Mouse (Mus musculus): Measurements from ENCODE around the gene Fgf11. TPM values are rescaled to one million over a fixed set of nuclear protein-coding genes. Genes with fewer than 3 reads are reported as not detected.

The Fgf11 gene
- total RNA-seq, 2 experiments from 2014 or later, result not detected

DNA sequence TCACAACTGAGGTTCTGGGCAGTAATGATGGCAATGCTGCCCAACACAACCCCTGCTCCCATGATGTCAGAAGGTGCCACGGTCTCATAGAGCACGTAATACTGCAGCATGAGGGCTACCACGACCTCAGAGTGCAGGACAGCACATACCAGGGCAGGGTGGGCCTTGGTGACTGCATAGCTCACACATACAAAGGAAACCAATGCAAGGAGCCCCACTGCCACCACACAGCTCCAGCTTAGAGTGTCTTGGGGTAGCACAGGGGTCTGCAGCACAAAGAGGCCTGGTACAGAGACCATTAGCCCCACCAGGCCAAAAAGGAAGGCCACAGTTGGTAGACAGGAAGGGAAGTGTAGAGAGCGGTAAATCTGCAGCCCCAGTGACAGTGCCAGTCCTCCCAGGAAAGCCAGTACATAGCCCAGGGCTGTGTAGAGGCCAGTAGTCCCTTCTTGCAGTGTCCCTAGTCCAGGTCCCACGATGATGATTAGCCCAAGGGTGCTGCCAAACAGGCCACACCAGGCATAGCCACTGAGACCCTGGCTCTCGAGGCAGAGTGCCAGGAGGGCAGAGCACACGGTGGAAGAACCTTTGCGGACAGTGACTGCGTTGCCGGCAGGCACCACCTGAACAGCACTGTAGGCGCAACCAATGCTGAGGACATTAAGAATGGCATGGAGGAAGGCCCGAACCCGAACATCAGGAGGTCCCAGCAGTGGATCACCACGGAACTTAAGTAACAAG lies 41.3 kb downstream of the Fgf11 start:
- no peak for ATAC-seq (replicated peaks; ENCODE audit: low FRiP score, poor library complexity, severe bottlenecking)

GRCm38 (mm10) chr11:69758971-69759721 lies 42.5 kb downstream of the Fgf11 start:
- peak; percentile 77 for ATAC-seq (replicated peaks; ENCODE audit: low FRiP score, poor library complexity, severe bottlenecking)

DNA sequence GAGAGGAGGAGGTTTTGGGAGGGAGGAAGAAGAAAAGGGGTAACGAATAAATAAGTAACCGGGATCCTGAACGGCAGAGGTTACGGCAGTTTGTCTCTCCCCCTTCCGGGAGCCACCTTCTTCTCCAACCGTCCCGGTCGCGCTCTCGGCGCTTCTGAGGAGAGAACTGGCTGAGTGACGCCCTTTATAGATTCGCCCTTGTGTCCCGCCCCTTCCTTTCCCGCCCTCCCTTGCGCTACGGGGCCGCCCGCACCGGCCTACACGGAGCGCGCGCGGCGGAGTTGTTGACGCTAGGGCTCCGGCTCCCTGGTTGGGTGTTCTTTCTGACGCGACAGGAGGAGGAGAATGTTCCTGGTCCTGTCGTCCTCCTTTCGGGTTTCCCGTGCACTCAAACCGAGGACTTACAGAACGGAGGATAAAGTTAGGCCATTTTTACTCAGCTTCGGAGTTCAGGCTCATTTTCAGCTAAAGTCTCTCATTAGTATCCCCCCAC lies 43.1 kb downstream of the Fgf11 start, which contains the start of gene Polr2a:
Gene Polr2a (minus strand): TSS at position 160 of the 493 bp plus-strand sequence.
- peak; percentile 81 for ATAC-seq (replicated peaks; ENCODE audit: low FRiP score, poor library complexity, severe bottlenecking)

DNA sequence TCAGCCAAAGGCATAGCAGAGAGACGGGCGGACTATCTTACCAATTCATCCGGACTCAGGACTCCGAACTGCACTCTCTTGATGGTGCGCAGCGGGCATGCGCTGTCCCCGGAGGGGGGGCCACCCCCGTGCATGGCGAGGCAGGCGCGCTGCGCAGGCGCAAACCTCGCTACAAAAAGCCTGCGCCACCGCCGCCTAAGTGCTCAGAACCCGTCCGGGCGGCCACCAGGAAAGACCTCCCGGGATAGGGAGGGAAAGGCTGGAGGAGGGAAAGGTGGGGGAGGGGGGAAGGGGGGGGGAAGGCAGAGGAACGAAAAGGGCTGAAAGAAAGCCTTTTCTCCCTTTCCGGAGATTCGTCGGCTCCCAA lies 43.6 kb downstream of the Fgf11 start:
- ATAC-seq (replicated peaks; ENCODE audit: low FRiP score, poor library complexity, severe bottlenecking), result peak; percentile 73

- peak; percentile 8 for ATAC-seq (replicated peaks; ENCODE audit: low FRiP score, poor library complexity, severe bottlenecking)
These were observed 44.2 kb downstream of the Fgf11 start for GRCm38 (mm10) chr11:69757303-69758089.

GRCm38 (mm10) chr11:69754701-69755100 lies 47.0 kb downstream of the Fgf11 start:
- no peak for ATAC-seq (replicated peaks; ENCODE audit: low FRiP score, poor library complexity, severe bottlenecking)

- ATAC-seq (replicated peaks; ENCODE audit: low FRiP score, poor library complexity, severe bottlenecking), result no peak
These were observed 47.4 kb downstream of the Fgf11 start for GRCm38 (mm10) chr11:69754233-69754632.

DNA sequence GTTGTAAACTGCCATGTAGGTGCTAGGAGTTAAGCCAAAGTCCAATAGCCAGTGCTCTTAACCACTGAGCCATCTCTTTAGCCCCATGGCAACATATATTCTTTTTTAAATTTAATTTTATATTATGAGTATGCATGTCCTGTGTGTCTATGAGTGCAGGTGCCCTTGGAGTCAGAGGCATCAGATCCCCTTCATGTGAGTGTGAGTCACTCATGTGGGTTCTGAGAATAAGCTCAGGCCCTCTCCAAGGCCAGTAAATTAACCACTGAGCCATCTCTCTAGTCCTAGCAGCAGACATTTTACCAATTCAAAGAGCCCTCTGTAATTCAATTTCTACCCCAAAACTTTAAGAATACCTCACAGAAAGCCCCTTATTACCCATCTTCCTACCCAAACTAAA lies 49.0 kb downstream of the Fgf11 start:
- ATAC-seq (replicated peaks; ENCODE audit: low FRiP score, poor library complexity, severe bottlenecking), result no peak

DNA sequence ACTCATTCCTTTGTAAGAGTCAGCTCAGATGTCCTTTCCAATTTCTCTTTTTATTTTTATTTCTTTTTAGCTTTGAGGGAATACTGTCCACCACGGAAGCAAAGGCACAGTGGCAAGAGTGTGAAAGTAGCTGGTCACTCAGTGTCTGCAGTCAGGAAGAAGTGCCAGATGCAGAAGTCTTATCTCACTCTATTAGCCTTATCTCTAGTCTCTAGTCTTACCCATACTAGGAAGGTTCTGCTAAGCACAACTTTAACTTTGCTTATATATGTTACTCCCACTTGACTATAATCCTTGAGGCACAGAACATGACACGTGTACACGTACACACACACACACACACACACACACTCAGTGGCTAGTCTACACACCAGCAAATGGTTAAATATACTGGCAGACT lies 50.0 kb downstream of the Fgf11 start:
- peak; percentile 30; the same call in 1 of the 2 replicates for ATAC-seq (replicated peaks; ENCODE audit: low FRiP score, poor library complexity, severe bottlenecking)

Other genes with a start within 250 kb of the Fgf11 start
Only the 30 nearest of the 44 such genes appear.
- not detected in 2 replicates for gene Sox15, start 146.5 kb downstream of the Fgf11 start, total RNA-seq (2015; ENCODE audit: low replicate concordance)
- not detected in 2 replicates for gene Sox15, start 146.5 kb downstream of the Fgf11 start, total RNA-seq (2017; ENCODE audit: low replicate concordance)
- gene Mpdu1, start 139.2 kb downstream of the Fgf11 start, total RNA-seq (2015; ENCODE audit: low replicate concordance), result 2.9 and 15.6 TPM in 2 replicates
- gene Mpdu1, start 139.2 kb downstream of the Fgf11 start, total RNA-seq (2017; ENCODE audit: low replicate concordance), result 6.4 and 19.6 TPM in 2 replicates
- 42.6 and 48.8 TPM in 2 replicates for gene Cd68, start 135.7 kb downstream of the Fgf11 start, total RNA-seq (2015; ENCODE audit: low replicate concordance)
- gene Cd68, start 135.7 kb downstream of the Fgf11 start, total RNA-seq (2017; ENCODE audit: low replicate concordance), result 20.9 and 44.4 TPM in 2 replicates
- gene Eif4a1, start 129.4 kb downstream of the Fgf11 start, total RNA-seq (2015; ENCODE audit: low replicate concordance), result 177 and 204 TPM in 2 replicates
- gene Eif4a1, start 129.4 kb downstream of the Fgf11 start, total RNA-seq (2017; ENCODE audit: low replicate concordance), result 163 and 169 TPM in 2 replicates
- 46.4 and 52.3 TPM in 2 replicates for gene Senp3, start 119.8 kb downstream of the Fgf11 start, total RNA-seq (2015; ENCODE audit: low replicate concordance)
- 10.3 and 18.2 TPM in 2 replicates for gene Senp3, start 119.8 kb downstream of the Fgf11 start, total RNA-seq (2017; ENCODE audit: low replicate concordance)
- gene Tnfsf13, start 116.1 kb downstream of the Fgf11 start, total RNA-seq (2015; ENCODE audit: low replicate concordance), result 9.2 and 17.9 TPM in 2 replicates
- gene Tnfsf13, start 116.1 kb downstream of the Fgf11 start, total RNA-seq (2017; ENCODE audit: low replicate concordance), result 0.28 and 7.8 TPM in 2 replicates
- gene Tnfsf12, start 106.0 kb downstream of the Fgf11 start, total RNA-seq (2015; ENCODE audit: low replicate concordance), result 1.3 TPM in 1 of 2 replicates, not detected in the other
- 0.17 and 1.1 TPM in 2 replicates for gene Tnfsf12, start 106.0 kb downstream of the Fgf11 start, total RNA-seq (2017; ENCODE audit: low replicate concordance)
- 0.38 and 4.8 TPM in 2 replicates for gene Tnfsfm13, start 105.8 kb downstream of the Fgf11 start, total RNA-seq (2015; ENCODE audit: low replicate concordance)
- gene Tnfsfm13, start 105.8 kb downstream of the Fgf11 start, total RNA-seq (2017; ENCODE audit: low replicate concordance), result 2.8 and 5.2 TPM in 2 replicates
- gene Polr2a, start 43.2 kb downstream of the Fgf11 start, total RNA-seq (2015; ENCODE audit: low replicate concordance), result 56.5 and 58.3 TPM in 2 replicates
- 69.5 and 76.9 TPM in 2 replicates for gene Polr2a, start 43.2 kb downstream of the Fgf11 start, total RNA-seq (2017; ENCODE audit: low replicate concordance)
- not detected in 2 replicates for gene Slc35g3, start 39.9 kb downstream of the Fgf11 start, total RNA-seq (2015; ENCODE audit: low replicate concordance)
- not detected in 2 replicates for gene Slc35g3, start 39.9 kb downstream of the Fgf11 start, total RNA-seq (2017; ENCODE audit: low replicate concordance)
- 1.7 and 1.9 TPM in 2 replicates for gene Zbtb4, start 35.9 kb downstream of the Fgf11 start, total RNA-seq (2015; ENCODE audit: low replicate concordance)
- gene Zbtb4, start 35.9 kb downstream of the Fgf11 start, total RNA-seq (2017; ENCODE audit: low replicate concordance), result 0.94 and 2.4 TPM in 2 replicates
- 4.0 TPM in 1 of 2 replicates, not detected in the other for gene Chrnb1, start 5.9 kb downstream of the Fgf11 start, total RNA-seq (2015; ENCODE audit: low replicate concordance)
- gene Chrnb1, start 5.9 kb downstream of the Fgf11 start, total RNA-seq (2017; ENCODE audit: low replicate concordance), result 0.26 TPM in 1 of 2 replicates, not detected in the other
- not detected in 2 replicates for gene Tmem102, start 3.8 kb upstream of the Fgf11 start, total RNA-seq (2015; ENCODE audit: low replicate concordance)
- not detected in 2 replicates for gene Tmem102, start 3.8 kb upstream of the Fgf11 start, total RNA-seq (2017; ENCODE audit: low replicate concordance)
- 0.42 TPM in 1 of 2 replicates, not detected in the other for gene Gm39566, start 13.4 kb upstream of the Fgf11 start, total RNA-seq (2015; ENCODE audit: low replicate concordance)
- gene Gm39566, start 13.4 kb upstream of the Fgf11 start, total RNA-seq (2017; ENCODE audit: low replicate concordance), result 0.14 TPM in 1 of 2 replicates, not detected in the other
- not detected in 2 replicates for gene Spem2, start 16.6 kb upstream of the Fgf11 start, total RNA-seq (2015; ENCODE audit: low replicate concordance)
- not detected in 2 replicates for gene Spem2, start 16.6 kb upstream of the Fgf11 start, total RNA-seq (2017; ENCODE audit: low replicate concordance)
- not detected in 2 replicates for gene Spem1, start 20.3 kb upstream of the Fgf11 start, total RNA-seq (2015; ENCODE audit: low replicate concordance)
- gene Spem1, start 20.3 kb upstream of the Fgf11 start, total RNA-seq (2017; ENCODE audit: low replicate concordance), result not detected in 2 replicates
- gene Nlgn2, start 35.9 kb upstream of the Fgf11 start, total RNA-seq (2015; ENCODE audit: low replicate concordance), result 0.19 and 0.42 TPM in 2 replicates
- gene Nlgn2, start 35.9 kb upstream of the Fgf11 start, total RNA-seq (2017; ENCODE audit: low replicate concordance), result 0.28 and 1.1 TPM in 2 replicates
- 142 and 218 TPM in 2 replicates for gene Tmem256, start 36.7 kb upstream of the Fgf11 start, total RNA-seq (2015; ENCODE audit: low replicate concordance)
- 57.1 and 181 TPM in 2 replicates for gene Tmem256, start 36.7 kb upstream of the Fgf11 start, total RNA-seq (2017; ENCODE audit: low replicate concordance)
- 12.5 and 17.6 TPM in 2 replicates for gene Plscr3, start 44.5 kb upstream of the Fgf11 start, total RNA-seq (2015; ENCODE audit: low replicate concordance)
- 5.9 and 11.4 TPM in 2 replicates for gene Plscr3, start 44.5 kb upstream of the Fgf11 start, total RNA-seq (2017; ENCODE audit: low replicate concordance)
- gene Tnk1, start 56.9 kb upstream of the Fgf11 start, total RNA-seq (2015; ENCODE audit: low replicate concordance), result 15.5 and 19.6 TPM in 2 replicates
- 8.3 and 13.8 TPM in 2 replicates for gene Tnk1, start 56.9 kb upstream of the Fgf11 start, total RNA-seq (2017; ENCODE audit: low replicate concordance)
- gene Tmem95, start 76.2 kb upstream of the Fgf11 start, total RNA-seq (2015; ENCODE audit: low replicate concordance), result not detected in 2 replicates
- not detected in 2 replicates for gene Tmem95, start 76.2 kb upstream of the Fgf11 start, total RNA-seq (2017; ENCODE audit: low replicate concordance)
- 1.3 and 2.1 TPM in 2 replicates for gene Kctd11, start 79.5 kb upstream of the Fgf11 start, total RNA-seq (2015; ENCODE audit: low replicate concordance)
- gene Kctd11, start 79.5 kb upstream of the Fgf11 start, total RNA-seq (2017; ENCODE audit: low replicate concordance), result 0.42 and 0.77 TPM in 2 replicates
- 9.0 and 15.7 TPM in 2 replicates for gene Acap1, start 93.7 kb upstream of the Fgf11 start, total RNA-seq (2015; ENCODE audit: low replicate concordance)
- 12.1 and 16.1 TPM in 2 replicates for gene Acap1, start 93.7 kb upstream of the Fgf11 start, total RNA-seq (2017; ENCODE audit: low replicate concordance)
- gene 2810408A11Rik, start 99.1 kb upstream of the Fgf11 start, total RNA-seq (2015; ENCODE audit: low replicate concordance), result 2.7 TPM in 1 of 2 replicates, not detected in the other
- gene 2810408A11Rik, start 99.1 kb upstream of the Fgf11 start, total RNA-seq (2017; ENCODE audit: low replicate concordance), result 6.0 TPM in 1 of 2 replicates, not detected in the other
- gene Neurl4, start 99.2 kb upstream of the Fgf11 start, total RNA-seq (2015; ENCODE audit: low replicate concordance), result 3.5 and 3.8 TPM in 2 replicates
- 9.3 and 16.0 TPM in 2 replicates for gene Neurl4, start 99.2 kb upstream of the Fgf11 start, total RNA-seq (2017; ENCODE audit: low replicate concordance)
- gene Gps2, start 112.0 kb upstream of the Fgf11 start, total RNA-seq (2015; ENCODE audit: low replicate concordance), result 69.0 and 102 TPM in 2 replicates
- gene Gps2, start 112.0 kb upstream of the Fgf11 start, total RNA-seq (2017; ENCODE audit: low replicate concordance), result 52.9 and 63.3 TPM in 2 replicates
- gene Eif5a, start 120.1 kb upstream of the Fgf11 start, total RNA-seq (2015; ENCODE audit: low replicate concordance), result 340 and 374 TPM in 2 replicates
- gene Eif5a, start 120.1 kb upstream of the Fgf11 start, total RNA-seq (2017; ENCODE audit: low replicate concordance), result 154 and 205 TPM in 2 replicates
- gene Ybx2, start 133.9 kb upstream of the Fgf11 start, total RNA-seq (2015; ENCODE audit: low replicate concordance), result not detected in 2 replicates
- 5.0 TPM in 1 of 2 replicates, not detected in the other for gene Ybx2, start 133.9 kb upstream of the Fgf11 start, total RNA-seq (2017; ENCODE audit: low replicate concordance)
- gene Slc2a4, start 146.3 kb upstream of the Fgf11 start, total RNA-seq (2015; ENCODE audit: low replicate concordance), result 31.3 and 37.9 TPM in 2 replicates
- gene Slc2a4, start 146.3 kb upstream of the Fgf11 start, total RNA-seq (2017; ENCODE audit: low replicate concordance), result 98.1 and 151 TPM in 2 replicates
- not detected in 2 replicates for gene Cldn7, start 162.9 kb upstream of the Fgf11 start, total RNA-seq (2015; ENCODE audit: low replicate concordance)
- not detected in 2 replicates for gene Cldn7, start 162.9 kb upstream of the Fgf11 start, total RNA-seq (2017; ENCODE audit: low replicate concordance)

Data from erythroblast, adult 5-6 weeks (primary cell).